Mouse (Mus musculus) stomach, embryonic 15.5 days (tissue): Measurements from ENCODE around the gene Gm26566. TPM values are rescaled to one million over a fixed set of nuclear protein-coding genes. Genes with fewer than 3 reads are reported as not detected.

Source experiments
- ATAC-seq: fragments of 200-750 bp; cut with Nextera tagmentation; 2 replicates; pipeline ENCODE4 v1.8.0; 2017; ENCODE audit warnings: low read depth, moderate number of reproducible peaks, moderate TSS enrichment; ENCODE audit not compliant: insufficient read depth, low FRiP score
- H3K27ac ChIP-seq: fragments of 300-500 bp; sonication (generic); 2 replicates; pipeline ENCODE4 v1.5.1; 2015; ENCODE audit warnings: mild to moderate bottlenecking, inconsistent platforms
- H3K27me3 ChIP-seq: fragments of 300-500 bp; sonication (generic); replicated peaks from 2 replicates; pipeline ENCODE4 v1.6.1; 2015; ENCODE audit warnings: inconsistent platforms
- H3K36me3 ChIP-seq: fragments of 300-500 bp; sonication (generic); 2 replicates; pipeline ENCODE4 v1.6.1; 2015; ENCODE audit warnings: inconsistent platforms
- H3K4me1 ChIP-seq: fragments of 300-500 bp; sonication (generic); 2 replicates; pipeline ENCODE4 v1.6.1; 2015; ENCODE audit warnings: inconsistent platforms
- H3K4me2 ChIP-seq: fragments of 300-500 bp; sonication (generic); 2 replicates; pipeline ENCODE4 v1.6.1; 2015; ENCODE audit warnings: mild to moderate bottlenecking, inconsistent platforms
- H3K4me3 ChIP-seq: fragments of 300-500 bp; sonication (generic); replicated peaks from 2 replicates; pipeline ENCODE4 v1.5.1; 2015; ENCODE audit warnings: inconsistent platforms
- H3K9ac ChIP-seq: fragments of 300-500 bp; sonication (generic); 2 replicates; pipeline ENCODE4 v1.6.1; 2015; ENCODE audit warnings: inconsistent platforms
- H3K9me3 ChIP-seq: fragments of 300-500 bp; sonication (generic); 2 replicates; pipeline ENCODE4 v1.6.1; 2016; ENCODE audit warnings: inconsistent platforms
- WGBS: fragments of 180-500 bp; shearing (Covaris S2); methylation state at CpG from one replicate; pipeline ENCODE4 v1.1.7; 2015; 5-methylcytosine and 5-hydroxymethylcytosine counted together
- polyA plus RNA-seq: library from polyadenylated mRNA; unstranded; fragments of >200 nt; fragmentation: Nextera tagmentation; extraction: Ambion mirVana; gene quantifications from 2 replicates; pipeline ENCODE4 v1.2.1, GENCODE M21; 2015

The Gm26566 gene
- polyA plus RNA-seq: 0.49 and 1.0 TPM in 2 replicates

DNA sequence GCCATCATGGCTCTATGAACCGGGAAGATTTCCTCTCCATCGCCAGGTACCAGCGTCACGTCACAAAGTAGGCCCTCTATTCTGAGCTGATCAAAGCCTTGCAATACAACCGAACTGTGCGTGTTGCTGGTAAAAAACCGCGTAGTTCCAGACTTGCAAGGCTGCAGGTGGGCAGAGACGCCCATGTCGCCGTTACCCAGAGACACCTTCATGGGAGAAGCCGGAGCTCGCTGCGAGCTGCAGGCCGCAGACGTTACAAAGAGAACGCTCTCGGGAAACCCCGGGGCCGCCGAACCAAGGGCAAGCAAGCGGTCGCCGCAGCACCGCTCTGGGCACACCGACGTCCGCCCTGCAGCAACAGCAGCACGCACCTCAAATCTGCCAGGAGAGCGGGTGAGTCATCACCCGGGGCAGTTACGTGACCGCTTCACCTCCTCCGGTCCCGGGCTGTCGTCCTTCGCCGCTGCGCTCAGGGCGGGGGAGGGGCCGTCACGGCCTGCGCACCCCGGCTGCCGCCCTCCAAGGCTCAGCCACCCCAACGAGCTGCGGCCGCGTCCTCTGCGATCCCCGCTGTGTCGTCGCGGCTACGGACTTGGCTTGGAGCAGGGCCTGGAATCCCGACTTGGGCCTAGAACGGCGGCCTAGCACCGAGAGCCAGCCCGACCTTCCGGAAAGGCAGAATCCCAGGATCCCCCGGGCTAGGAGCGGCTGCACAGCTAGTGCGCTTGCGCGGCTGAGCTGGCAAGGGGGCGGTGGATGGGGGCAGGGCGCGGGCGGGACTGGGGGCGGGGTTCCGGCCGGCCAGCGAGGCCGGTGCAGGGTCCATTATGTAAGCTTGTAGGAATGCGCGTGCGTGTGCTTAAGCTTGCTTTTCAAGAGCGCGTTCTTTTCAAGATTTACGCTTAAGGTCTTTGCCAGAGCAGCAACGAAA is at the start of gene Gm26566, which contains the start of gene Klhl9:
Gene Gm26566 (plus strand): TSS at position 15 of the 931 bp plus-strand sequence.
Gene Klhl9 (minus strand): TSS at position 675 of the 931 bp plus-strand sequence.
- H3K36me3 ChIP-seq: no peaks in the 10 kb centered on the region
- peak within 1 kb of the TSS; percentile 63 for H3K9ac ChIP-seq
- H3K4me3 ChIP-seq: peak within 1 kb of the TSS; percentile 62
- peak; percentile 96 for ATAC-seq
- peak within 1 kb of the TSS; percentile 57 for H3K4me2 ChIP-seq
- WGBS: under 1% methylated on average over 82 of the region's 82 CpGs
- H3K27ac ChIP-seq: peak within 1 kb of the TSS; percentile 93
- H3K27me3 ChIP-seq: no peaks in the 10 kb centered on the region
- H3K9me3 ChIP-seq: no peaks in the 10 kb centered on the region
- H3K4me1 ChIP-seq: peaks cover 18% of the 10 kb centered on the region

DNA sequence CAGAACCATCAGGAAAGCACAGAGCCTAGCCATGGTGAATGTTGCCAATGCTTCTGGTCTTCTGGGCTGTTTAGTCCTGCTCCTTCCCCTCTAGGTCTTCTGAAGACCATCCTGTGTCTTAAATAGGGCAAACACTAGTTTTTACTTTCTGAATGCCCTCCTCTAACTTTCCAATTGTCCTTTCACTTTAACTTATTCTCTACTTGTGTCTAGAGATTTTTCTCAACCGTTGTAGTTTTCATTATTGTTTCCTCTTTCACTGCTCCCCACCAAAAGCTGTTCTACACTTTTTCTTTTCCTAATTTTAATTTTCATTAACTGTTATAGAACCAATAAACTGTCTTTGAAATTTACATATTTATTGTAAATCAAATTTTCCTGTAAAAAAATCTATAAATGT is 44.8 kb upstream of the Gm26566 start, which contains the start of gene Ifna16:
Gene Ifna16 (minus strand): TSS at position 101 of the 400 bp plus-strand sequence.
- no peaks in the 10 kb centered on the region for H3K4me1 ChIP-seq
- H3K27me3 ChIP-seq: no peaks in the 10 kb centered on the region
- no peaks in the 10 kb centered on the region for H3K9me3 ChIP-seq
- WGBS: 80% methylated on average over 1 of the region's 1 CpGs
- no peak within 1 kb of the TSS for H3K4me3 ChIP-seq
- H3K36me3 ChIP-seq: no peaks in the 10 kb centered on the region
- H3K27ac ChIP-seq: no peak within 1 kb of the TSS
- no peak within 1 kb of the TSS for H3K4me2 ChIP-seq
- H3K9ac ChIP-seq: no peak within 1 kb of the TSS
- ATAC-seq: no peak

DNA sequence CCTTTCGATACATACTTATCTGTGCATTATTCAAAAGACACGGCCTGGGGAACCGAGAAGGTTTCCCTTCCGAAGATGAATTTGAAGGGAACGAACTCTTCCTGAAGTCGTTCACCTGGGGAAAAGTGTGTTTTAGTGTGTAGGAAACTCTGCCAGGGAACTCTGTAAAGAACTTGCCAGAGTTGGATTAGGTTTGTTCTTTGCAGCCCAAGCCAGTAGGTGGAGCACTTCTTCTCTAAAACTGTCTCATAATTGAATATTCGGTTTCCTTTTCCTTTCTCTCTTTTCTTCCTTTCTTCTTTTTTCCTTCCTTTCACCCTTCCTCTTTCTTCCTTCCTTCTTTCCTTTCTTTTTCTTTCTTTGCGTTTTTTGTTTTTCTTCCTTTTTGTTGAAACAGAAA is 41.2 kb upstream of the Gm26566 start:
- Histone ChIP-seq H3K27ac (no peak overlapping the region), H3K9me3 (no peaks in the 10 kb centered on the region), H3K27me3 (no peaks in the 10 kb centered on the region), H3K36me3 (no peaks in the 10 kb centered on the region), H3K9ac (no peak overlapping the region), H3K4me2 (no peak overlapping the region), H3K4me3 (no peak overlapping the region), H3K4me1 (no peaks in the 10 kb centered on the region)
- no peak for ATAC-seq
- 44% methylated on average over 8 of the region's 8 CpGs for WGBS

DNA sequence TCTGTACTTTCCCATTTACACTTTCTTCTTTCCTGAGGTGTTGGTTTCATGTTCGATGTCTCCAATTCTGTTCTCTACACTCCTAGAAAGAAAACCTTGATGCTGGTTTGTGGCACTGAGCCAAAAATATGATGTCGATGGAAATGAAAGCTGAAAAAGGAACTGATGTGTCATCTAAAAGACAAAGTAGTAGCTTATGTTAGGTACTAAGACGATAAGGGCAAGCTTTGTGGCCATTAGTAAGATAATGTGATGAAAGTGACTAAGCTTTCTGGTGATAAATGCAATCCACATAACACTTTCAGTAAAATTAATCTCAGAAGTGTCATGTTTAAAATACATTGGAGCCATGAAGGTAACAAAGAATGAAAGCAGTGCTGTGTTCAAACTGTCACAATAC is 40.3 kb upstream of the Gm26566 start:
- H3K36me3 ChIP-seq: no peaks in the 10 kb centered on the region
- no peak overlapping the region for H3K4me3 ChIP-seq
- 42% methylated on average over 3 of the region's 3 CpGs for WGBS
- H3K27me3 ChIP-seq: no peaks in the 10 kb centered on the region
- H3K9ac ChIP-seq: no peak overlapping the region
- no peaks in the 10 kb centered on the region for H3K9me3 ChIP-seq
- no peak for ATAC-seq
- no peak overlapping the region for H3K4me2 ChIP-seq
- H3K27ac ChIP-seq: no peak overlapping the region
- no peaks in the 10 kb centered on the region for H3K4me1 ChIP-seq

DNA sequence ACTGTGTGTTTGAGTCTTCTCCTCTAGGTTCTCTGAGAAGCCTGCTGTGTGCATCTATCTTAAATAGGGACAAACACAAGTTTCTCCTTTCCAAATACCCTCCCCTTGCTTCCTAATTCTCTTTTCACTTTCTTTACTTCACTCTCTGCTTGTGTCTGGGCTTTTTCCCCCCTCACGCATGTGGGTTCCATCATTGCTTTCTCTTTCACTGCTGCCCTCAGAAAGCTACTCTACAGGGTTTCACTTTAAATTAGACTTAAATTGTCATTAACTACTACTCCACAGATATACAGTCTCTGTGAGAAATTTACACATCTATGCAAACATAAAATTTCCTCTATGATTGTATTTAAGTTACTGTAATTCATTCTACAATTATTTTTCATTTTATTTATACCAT is 37.8 kb upstream of the Gm26566 start, which contains the start of gene Ifna2:
Gene Ifna2 (minus strand): TSS at position 101 of the 400 bp plus-strand sequence.
- Histone ChIP-seq H3K9me3 (no peaks in the 10 kb centered on the region), H3K27ac (no peak within 1 kb of the TSS), H3K4me2 (no peak within 1 kb of the TSS), H3K9ac (no peak within 1 kb of the TSS), H3K4me1 (no peaks in the 10 kb centered on the region), H3K27me3 (no peaks in the 10 kb centered on the region), H3K36me3 (no peaks in the 10 kb centered on the region), H3K4me3 (no peak within 1 kb of the TSS)
- whole genome bisulfite sequencing: 65% methylated on average over 1 of the region's 1 CpGs
- ATAC-seq: no peak

DNA sequence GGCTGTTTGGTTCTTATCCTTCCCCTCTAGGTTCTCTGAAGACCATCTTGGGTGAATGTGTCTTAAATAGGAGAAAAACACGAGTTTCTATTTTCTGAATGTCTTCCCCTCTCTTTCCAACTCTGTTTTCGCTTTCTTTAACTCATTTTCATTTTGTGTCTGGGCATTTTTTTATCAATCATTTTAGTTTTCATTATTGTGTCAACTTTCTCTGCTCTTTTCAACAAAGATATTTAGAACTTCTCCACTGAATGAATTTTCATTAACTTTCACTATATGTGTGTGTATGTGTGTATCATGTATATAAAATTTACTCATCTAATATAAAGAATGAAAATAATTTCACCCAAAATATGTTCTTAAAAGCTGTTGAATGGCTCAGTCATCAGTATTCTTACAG is 30.3 kb upstream of the Gm26566 start, which contains the start of gene Ifnab:
Gene Ifnab (minus strand): TSS at position 101 of the 400 bp plus-strand sequence.
- no peak within 1 kb of the TSS for H3K27ac ChIP-seq
- no peaks in the 10 kb centered on the region for H3K4me1 ChIP-seq
- no peak within 1 kb of the TSS for H3K4me3 ChIP-seq
- H3K9ac ChIP-seq: no peak within 1 kb of the TSS
- H3K4me2 ChIP-seq: no peak within 1 kb of the TSS
- ATAC-seq: no peak
- no peaks in the 10 kb centered on the region for H3K36me3 ChIP-seq
- no peaks in the 10 kb centered on the region for H3K9me3 ChIP-seq
- H3K27me3 ChIP-seq: no peaks in the 10 kb centered on the region
- 62% methylated on average over 2 of the region's 2 CpGs for WGBS

DNA sequence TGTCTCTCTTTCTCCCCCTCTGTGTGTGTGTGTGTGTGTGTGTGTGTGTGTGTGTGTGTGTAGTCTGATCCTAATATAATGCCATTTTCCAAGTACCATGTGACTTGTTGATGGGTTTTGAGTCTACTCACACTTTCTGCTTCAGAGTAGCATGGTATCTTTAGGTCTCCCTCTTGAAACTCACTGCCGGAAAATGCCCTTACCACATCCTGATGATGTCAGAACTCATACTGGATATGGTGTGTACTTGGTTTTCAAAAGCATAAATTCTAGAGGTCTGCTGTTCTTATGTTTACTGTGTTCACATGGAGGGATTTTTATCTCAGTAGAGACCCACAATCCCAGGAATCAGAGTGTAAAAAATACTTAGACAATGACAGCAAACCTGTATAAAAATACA is 29.1 kb upstream of the Gm26566 start:
- no peaks in the 10 kb centered on the region for H3K36me3 ChIP-seq
- H3K9ac ChIP-seq: no peak overlapping the region
- H3K9me3 ChIP-seq: no peaks in the 10 kb centered on the region
- WGBS: 81% methylated on average over 1 of the region's 1 CpGs
- no peak overlapping the region for H3K4me2 ChIP-seq
- no peaks in the 10 kb centered on the region for H3K27me3 ChIP-seq
- no peaks in the 10 kb centered on the region for H3K4me1 ChIP-seq
- no peak overlapping the region for H3K4me3 ChIP-seq
- no peak for ATAC-seq
- no peak overlapping the region for H3K27ac ChIP-seq

DNA sequence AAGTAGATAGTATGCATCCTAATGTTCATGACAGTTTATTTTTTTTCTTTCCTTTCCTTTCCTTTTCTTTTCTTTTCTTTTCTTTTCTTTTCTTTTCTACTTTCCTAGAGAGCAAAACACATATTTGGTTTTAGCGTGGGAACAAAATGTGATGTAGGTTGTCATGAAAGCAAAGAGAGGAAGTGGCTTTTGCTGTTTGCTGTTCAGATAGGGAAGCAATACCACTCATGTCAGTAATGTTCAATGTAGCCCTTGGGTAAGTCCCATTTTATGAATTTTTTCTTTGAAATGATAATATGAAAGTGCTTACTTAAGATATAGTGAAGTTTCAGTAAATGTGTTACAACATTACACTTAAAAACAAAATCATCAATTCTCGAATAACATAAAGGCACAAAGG is 28.2 kb upstream of the Gm26566 start:
- no peak overlapping the region for H3K4me3 ChIP-seq
- no peak overlapping the region for H3K27ac ChIP-seq
- no peaks in the 10 kb centered on the region for H3K36me3 ChIP-seq
- H3K4me2 ChIP-seq: no peak overlapping the region
- ATAC-seq: no peak
- no peaks in the 10 kb centered on the region for H3K9me3 ChIP-seq
- WGBS: 76% methylated on average over 2 of the region's 2 CpGs
- H3K9ac ChIP-seq: no peak overlapping the region
- H3K4me1 ChIP-seq: no peaks in the 10 kb centered on the region
- H3K27me3 ChIP-seq: no peaks in the 10 kb centered on the region

DNA sequence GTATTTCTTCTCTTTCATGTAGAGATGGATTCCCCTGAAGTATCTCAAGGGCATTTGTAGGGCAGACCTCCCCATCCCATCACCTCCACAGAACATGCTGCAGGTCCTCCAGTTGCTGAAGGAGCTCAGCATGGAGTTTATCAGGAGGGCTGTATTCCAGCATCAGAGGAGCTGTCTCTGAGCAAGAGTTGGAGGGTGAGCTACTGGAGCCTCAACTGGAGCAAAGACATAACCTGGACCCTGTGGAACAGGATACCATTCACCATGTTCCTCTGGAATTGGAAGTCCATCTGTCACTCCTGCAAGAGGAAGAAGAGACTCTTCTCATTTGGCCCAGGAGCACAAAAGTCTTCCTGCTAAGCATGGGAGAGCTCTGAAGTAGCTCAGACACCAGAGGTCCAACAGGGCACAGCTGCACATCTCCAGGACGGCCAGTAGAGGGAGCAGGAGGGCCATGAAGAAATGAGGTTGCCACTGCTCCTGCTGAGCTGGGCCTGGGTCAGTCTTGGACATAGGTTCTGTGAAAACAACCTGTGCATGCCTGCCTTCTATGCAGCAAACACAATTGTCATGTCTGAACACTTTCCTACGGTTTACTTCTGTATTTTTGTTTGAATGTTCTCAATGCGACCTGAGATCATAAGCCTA is 25.2 kb upstream of the Gm26566 start:
- H3K27ac ChIP-seq: no peak overlapping the region
- no peak overlapping the region for H3K9ac ChIP-seq
- H3K27me3 ChIP-seq: no peaks in the 10 kb centered on the region
- WGBS: 23% methylated on average over 3 of the region's 3 CpGs
- H3K36me3 ChIP-seq: no peaks in the 10 kb centered on the region
- no peak overlapping the region for H3K4me3 ChIP-seq
- H3K4me2 ChIP-seq: no peak overlapping the region
- no peaks in the 10 kb centered on the region for H3K4me1 ChIP-seq
- no peaks in the 10 kb centered on the region for H3K9me3 ChIP-seq
- peak; percentile 68; the same call in 1 of the 2 replicates for ATAC-seq

DNA sequence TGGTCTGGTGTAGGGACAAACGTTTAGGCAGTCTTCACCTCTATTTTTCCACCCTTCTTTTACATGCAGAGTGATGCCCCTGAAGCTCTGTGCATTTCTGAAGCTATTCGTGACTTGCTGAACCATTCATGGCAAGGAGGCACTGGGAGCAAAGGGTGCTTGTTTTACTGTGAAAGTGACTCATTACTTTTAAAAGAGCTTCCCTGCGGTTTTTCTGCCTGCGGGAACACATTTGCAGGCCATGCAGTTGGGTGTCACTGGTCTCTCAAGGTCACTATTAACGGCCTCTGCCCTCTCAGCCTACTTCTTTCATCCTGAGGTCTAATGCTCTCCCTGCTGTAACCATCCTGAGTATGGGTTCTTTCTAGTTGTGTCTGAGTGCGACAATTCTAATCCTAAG is 24.5 kb upstream of the Gm26566 start:
- no peak overlapping the region for H3K4me3 ChIP-seq
- H3K9me3 ChIP-seq: no peaks in the 10 kb centered on the region
- no peaks in the 10 kb centered on the region for H3K36me3 ChIP-seq
- WGBS: 61% methylated on average over 6 of the region's 6 CpGs
- no peaks in the 10 kb centered on the region for H3K4me1 ChIP-seq
- no peaks in the 10 kb centered on the region for H3K27me3 ChIP-seq
- no peak overlapping the region for H3K4me2 ChIP-seq
- ATAC-seq: no peak
- no peak overlapping the region for H3K27ac ChIP-seq
- no peak overlapping the region for H3K9ac ChIP-seq

DNA sequence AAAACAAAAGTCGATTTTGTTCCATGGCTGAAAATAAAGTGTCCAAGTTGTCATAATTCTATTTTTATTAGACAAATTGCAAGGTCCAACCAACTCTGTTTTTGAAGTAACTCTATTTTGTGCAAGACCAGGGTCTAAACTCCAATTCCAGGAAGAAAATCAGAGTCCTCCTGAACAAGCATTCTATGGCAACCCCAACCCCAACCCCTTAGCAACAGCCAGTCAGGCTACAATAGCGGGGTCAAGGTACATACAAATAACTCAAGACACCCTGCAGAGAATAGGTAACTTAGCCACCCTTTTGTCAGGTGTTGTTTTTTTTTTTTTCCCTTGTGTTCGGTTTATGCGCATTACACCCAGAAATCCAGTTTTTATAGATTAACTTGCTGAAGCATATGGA is 23.9 kb upstream of the Gm26566 start:
- 74% methylated on average over 4 of the region's 4 CpGs for WGBS
- H3K4me1 ChIP-seq: no peaks in the 10 kb centered on the region

DNA sequence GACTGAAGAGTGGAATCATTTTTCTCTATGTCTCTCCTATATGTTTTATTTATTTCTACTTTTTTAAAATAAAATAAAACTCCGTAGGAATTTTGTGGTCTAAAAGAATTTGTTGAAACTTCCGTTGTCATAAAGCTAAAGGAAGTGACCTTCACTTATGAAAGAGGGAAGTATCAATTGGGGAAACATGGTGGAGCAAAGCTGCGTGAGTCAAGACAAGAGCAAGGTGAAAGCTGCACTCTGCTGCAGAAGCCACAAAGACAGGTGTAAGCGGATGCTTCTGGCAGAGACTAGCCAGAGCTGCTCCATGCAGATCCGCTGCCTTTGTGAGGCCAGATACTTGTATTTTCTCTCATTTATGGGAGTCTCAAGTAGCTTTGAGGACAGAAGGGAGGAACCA is 22.8 kb upstream of the Gm26566 start:
- H3K4me2 ChIP-seq: no peak overlapping the region
- H3K27me3 ChIP-seq: no peaks in the 10 kb centered on the region
- H3K9me3 ChIP-seq: no peaks in the 10 kb centered on the region
- no peak overlapping the region for H3K4me3 ChIP-seq
- H3K4me1 ChIP-seq: no peaks in the 10 kb centered on the region
- no peaks in the 10 kb centered on the region for H3K36me3 ChIP-seq
- no peak for ATAC-seq
- WGBS: 77% methylated on average over 5 of the region's 5 CpGs
- no peak overlapping the region for H3K27ac ChIP-seq
- no peak overlapping the region for H3K9ac ChIP-seq

More for the DNA sequence above, 23.9 kb upstream of the Gm26566 start:
- no peak for ATAC-seq
- Histone ChIP-seq H3K27me3 (no peaks in the 10 kb centered on the region), H3K36me3 (no peaks in the 10 kb centered on the region), H3K27ac (no peak overlapping the region), H3K9ac (no peak overlapping the region), H3K9me3 (no peaks in the 10 kb centered on the region), H3K4me3 (no peak overlapping the region), H3K4me2 (no peak overlapping the region)
